Mouse (Mus musculus) adrenal gland, adult 2 months (tissue): ENCODE measurements around the gene Tas2r129. TPM values are rescaled to one million over a fixed set of nuclear protein-coding genes. Genes with fewer than 3 reads are reported as not detected.
"Not testable (repeated sequence)": the region's sequence is repeated elsewhere in the genome, so short reads cannot be mapped to it uniquely, and the experiment has no call there.

Source experiments
- DNase-seq: peaks from one replicate; pipeline ENCODE4 v3.0.0; 2021
- long read RNA-seq: library from polyadenylated mRNA; stranded (forward); transcript quantifications from one replicate; pipeline ENCODE4 v2.0.0, GENCODE M21; 2021
- polyA plus RNA-seq: library from polyadenylated mRNA; depleted of rRNA; stranded (reverse); fragments of >200 nt; gene quantifications from 2 replicates; pipeline ENCODE4 v1.2.3, GENCODE M21; 2012; rRNA removed
- total RNA-seq, 2 experiments: library from RNA; stranded (reverse); gene quantifications; 2 replicates each; pipeline ENCODE4 v1.2.3; 2021

The Tas2r129 gene
- total RNA-seq, result not detected
- polyA plus RNA-seq, result not detected in 2 replicates
- long read RNA-seq, result 0 reads

GRCm38 (mm10) chr6:132950802-132951201, at the start of gene Tas2r129:
Gene Tas2r129, plus strand, starts transcription at chr6:132951102.
- DNase-seq, result no peak

GRCm38 (mm10) chr6:132909351-132909750, 41.6 kb upstream of the Tas2r129 start, which contains the start of gene Tas2r125:
Gene Tas2r125, plus strand, starts transcription at chr6:132909651.
- no peak for DNase-seq

- not testable (repeated sequence) for DNase-seq
Measured at GRCm38 (mm10) chr6:132941376-132941775, 9.5 kb upstream of the Tas2r129 start.

GRCm38 (mm10) chr6:132957819-132958218, 6.9 kb downstream of the Tas2r129 start, which contains the start of gene Tas2r131:
Gene Tas2r131, minus strand, starts transcription at chr6:132957919.
- no peak for DNase-seq

GRCm38 (mm10) chr6:132980865-132981264, 30.0 kb downstream of the Tas2r129 start, which contains the start of gene Tas2r109:
Gene Tas2r109, minus strand, starts transcription at chr6:132980965.
- DNase-seq, result no peak

Other genes starting within 250 kb of the Tas2r129 start
- gene Tas2r122, start 239.2 kb upstream of the Tas2r129 start, total RNA-seq, result not detected
- not detected in 2 replicates for gene Tas2r122, start 239.2 kb upstream of the Tas2r129 start, polyA plus RNA-seq
- not detected for gene Tas2r115, start 213.1 kb upstream of the Tas2r129 start, total RNA-seq
- gene Tas2r115, start 213.1 kb upstream of the Tas2r129 start, polyA plus RNA-seq, result not detected in 2 replicates
- not detected for gene Tas2r124, start 196.4 kb upstream of the Tas2r129 start, total RNA-seq
- gene Tas2r124, start 196.4 kb upstream of the Tas2r129 start, polyA plus RNA-seq, result not detected in 2 replicates
- gene Tas2r102, start 189.0 kb upstream of the Tas2r129 start, total RNA-seq, result not detected
- not detected in 2 replicates for gene Tas2r102, start 189.0 kb upstream of the Tas2r129 start, polyA plus RNA-seq
- gene Tas2r136, start 172.9 kb upstream of the Tas2r129 start, total RNA-seq, result not detected
- not detected in 2 replicates for gene Tas2r136, start 172.9 kb upstream of the Tas2r129 start, polyA plus RNA-seq
- gene Tas2r117, start 148.3 kb upstream of the Tas2r129 start, total RNA-seq, result not detected
- not detected in 2 replicates for gene Tas2r117, start 148.3 kb upstream of the Tas2r129 start, polyA plus RNA-seq
- not detected for gene Tas2r123, start 104.0 kb upstream of the Tas2r129 start, total RNA-seq
- gene Tas2r123, start 104.0 kb upstream of the Tas2r129 start, polyA plus RNA-seq, result not detected in 2 replicates
- not detected for gene Tas2r116, start 95.7 kb upstream of the Tas2r129 start, total RNA-seq
- not detected in 2 replicates for gene Tas2r116, start 95.7 kb upstream of the Tas2r129 start, polyA plus RNA-seq
- not detected for gene Tas2r110, start 83.1 kb upstream of the Tas2r129 start, total RNA-seq
- not detected in 2 replicates for gene Tas2r110, start 83.1 kb upstream of the Tas2r129 start, polyA plus RNA-seq
- gene Tas2r113, start 58.1 kb upstream of the Tas2r129 start, total RNA-seq, result not detected
- not detected in 2 replicates for gene Tas2r113, start 58.1 kb upstream of the Tas2r129 start, polyA plus RNA-seq
- not detected for gene Tas2r125, start 41.5 kb upstream of the Tas2r129 start, total RNA-seq
- gene Tas2r125, start 41.5 kb upstream of the Tas2r129 start, polyA plus RNA-seq, result not detected in 2 replicates
- not detected for gene Tas2r131, start 6.8 kb downstream of the Tas2r129 start, total RNA-seq
- not detected in 2 replicates for gene Tas2r131, start 6.8 kb downstream of the Tas2r129 start, polyA plus RNA-seq
- not detected for gene Tas2r109, start 29.9 kb downstream of the Tas2r129 start, total RNA-seq
- gene Tas2r109, start 29.9 kb downstream of the Tas2r129 start, polyA plus RNA-seq, result not detected in 2 replicates
- gene Tas2r103, start 86.0 kb downstream of the Tas2r129 start, total RNA-seq, result not detected
- not detected in 2 replicates for gene Tas2r103, start 86.0 kb downstream of the Tas2r129 start, polyA plus RNA-seq
- not detected for gene Tas2r140, start 104.7 kb downstream of the Tas2r129 start, total RNA-seq
- not detected in 2 replicates for gene Tas2r140, start 104.7 kb downstream of the Tas2r129 start, polyA plus RNA-seq
- 10 to 100 TPM; 95.2 to 98.7 TPM for gene Smim10l1, start 153.8 kb downstream of the Tas2r129 start, total RNA-seq
- gene Smim10l1, start 153.8 kb downstream of the Tas2r129 start, polyA plus RNA-seq, result 475 and 512 TPM in 2 replicates